Mouse (Mus musculus) hindbrain, embryonic 12.5 days (tissue): ENCODE results near the gene Ebpl. TPM values are rescaled to one million over a fixed set of nuclear protein-coding genes. Genes with fewer than 3 reads are reported as not detected.

ENCODE experiments used
- ATAC-seq: fragments of 200-750 bp; cut with Nextera tagmentation; 2 replicates; pipeline ENCODE4 v1.8.0; 2017; ENCODE audit warnings: moderate TSS enrichment; ENCODE audit not compliant: low FRiP score
- H3K27ac ChIP-seq: fragments of 300-500 bp; sonication (generic); 2 replicates; pipeline ENCODE4 v1.5.1; 2016; ENCODE audit warnings: mild to moderate bottlenecking
- H3K27me3 ChIP-seq: fragments of 300-500 bp; sonication (generic); 2 replicates; pipeline ENCODE4 v1.6.1; 2016; ENCODE audit warnings: mild to moderate bottlenecking
- H3K36me3 ChIP-seq: fragments of 300-500 bp; sonication (generic); 2 replicates; pipeline ENCODE4 v1.6.1; 2016; ENCODE audit warnings: mild to moderate bottlenecking
- H3K4me1 ChIP-seq: fragments of 300-500 bp; sonication (generic); 2 replicates; pipeline ENCODE4 v1.6.1; 2016
- H3K4me2 ChIP-seq: fragments of 300-500 bp; sonication (generic); replicated peaks from 2 replicates; pipeline ENCODE4 v1.6.1; 2016; ENCODE audit warnings: mild to moderate bottlenecking
- H3K4me3 ChIP-seq: fragments of 300-500 bp; sonication (generic); 2 replicates; pipeline ENCODE4 v1.5.1; 2016; ENCODE audit warnings: mild to moderate bottlenecking
- H3K9ac ChIP-seq: fragments of 300-500 bp; sonication (generic); 2 replicates; pipeline ENCODE4 v1.6.1; 2016; ENCODE audit warnings: mild to moderate bottlenecking, moderate library complexity
- H3K9me3 ChIP-seq: fragments of 300-500 bp; sonication (generic); replicated peaks from 2 replicates; pipeline ENCODE4 v1.6.1; 2016; ENCODE audit warnings: mild to moderate bottlenecking
- WGBS: fragments of 180-500 bp; shearing (Covaris S2); methylation state at CpG from one replicate; pipeline ENCODE4 v1.1.7; 2016; 5-methylcytosine and 5-hydroxymethylcytosine counted together
- polyA plus RNA-seq: library from polyadenylated mRNA; unstranded; fragments of >200 nt; fragmentation: Nextera tagmentation; extraction: Ambion mirVana; gene quantifications from 2 replicates; pipeline ENCODE4 v1.2.1, GENCODE M21; 2016

Ebpl gene
- polyA plus RNA-seq, 1 experiment from 2014 or later, result 10.8 TPM

DNA sequence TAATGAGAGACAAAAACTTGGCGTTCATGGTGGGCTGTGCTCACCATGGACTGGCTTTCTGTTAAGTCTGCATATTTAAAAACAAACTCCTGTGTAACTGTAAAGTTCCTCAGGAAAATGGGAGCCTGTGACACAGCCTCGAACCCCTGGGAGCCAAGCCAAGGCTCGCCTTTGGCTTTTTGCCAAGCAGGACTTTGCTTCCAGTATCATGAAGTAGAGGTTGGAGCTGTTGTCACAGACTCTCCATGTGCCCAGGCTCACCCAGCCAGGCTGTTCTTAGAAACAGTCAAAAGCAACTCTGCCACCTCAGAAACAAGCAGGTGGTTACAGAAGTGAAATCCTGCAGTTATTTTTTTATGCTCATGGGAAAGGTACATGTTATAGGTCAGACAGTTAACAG lies 69.6 kb downstream of the Ebpl start:
- no peaks in the 10 kb centered on the region for H3K4me1 ChIP-seq
- no peak overlapping the region for H3K9ac ChIP-seq
- no peak overlapping the region for H3K4me2 ChIP-seq
- H3K4me3 ChIP-seq, result no peak overlapping the region
- H3K27me3 ChIP-seq, result no peaks in the 10 kb centered on the region
- no peaks in the 10 kb centered on the region for H3K9me3 ChIP-seq
- no peak for ATAC-seq
- 76% methylated on average over 3 of the region's 3 CpGs for WGBS
- no peak overlapping the region for H3K27ac ChIP-seq
- H3K36me3 ChIP-seq, result no peaks in the 10 kb centered on the region

DNA sequence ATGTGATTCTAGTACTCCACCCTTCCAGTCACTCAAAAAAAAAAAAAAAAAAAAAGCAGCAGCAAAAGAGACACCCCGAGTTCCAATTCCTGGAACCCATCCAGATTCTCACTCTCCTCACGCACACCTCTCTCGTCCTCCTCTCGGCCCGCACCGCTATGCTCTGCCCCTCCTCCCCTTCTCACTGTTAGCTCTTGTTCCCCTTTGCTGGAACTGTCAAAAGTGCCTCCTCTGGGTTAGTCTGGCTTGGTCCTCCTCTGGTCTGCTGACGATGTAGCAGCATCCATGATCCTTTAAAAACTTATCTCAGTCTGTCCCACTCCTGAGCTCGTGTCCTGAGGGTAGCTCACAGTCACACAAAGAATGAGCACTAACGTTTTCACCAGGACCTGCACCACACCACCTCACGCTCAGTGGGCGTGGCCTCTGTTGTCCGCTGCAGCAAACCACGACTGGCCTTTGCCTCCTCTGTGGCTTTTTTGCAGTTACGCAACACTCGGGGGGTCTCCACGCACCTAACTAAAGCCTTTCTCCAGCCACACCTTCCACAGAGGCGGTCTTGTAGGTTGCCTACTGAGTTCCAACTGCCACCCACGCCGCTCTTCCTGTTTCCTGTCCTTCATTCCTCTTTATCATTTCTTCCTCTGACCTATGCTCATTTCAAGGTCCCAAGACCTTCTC lies 71.5 kb downstream of the Ebpl start:
- H3K27ac ChIP-seq, result no peak overlapping the region
- H3K36me3 ChIP-seq, result no peaks in the 10 kb centered on the region
- no peak overlapping the region for H3K4me3 ChIP-seq
- ATAC-seq, result no peak
- H3K4me1 ChIP-seq, result no peaks in the 10 kb centered on the region
- no peaks in the 10 kb centered on the region for H3K9me3 ChIP-seq
- 72% methylated on average over 19 of the region's 19 CpGs for WGBS
- H3K4me2 ChIP-seq, result no peak overlapping the region
- H3K27me3 ChIP-seq, result no peaks in the 10 kb centered on the region
- no peak overlapping the region for H3K9ac ChIP-seq

Other genes with a start within 250 kb of the Ebpl start
- 7.1 and 8.3 TPM in 2 replicates for gene Sacs, start 222.0 kb downstream of the Ebpl start, polyA plus RNA-seq
- gene Sgcg, start 101.9 kb downstream of the Ebpl start, polyA plus RNA-seq, result 0.15 and 1.3 TPM in 2 replicates
- 0.52 and 0.77 TPM in 2 replicates for gene Arl11, start 50.7 kb downstream of the Ebpl start, polyA plus RNA-seq
- 80.7 and 87.1 TPM in 2 replicates for gene Kpna3, start 79.4 kb upstream of the Ebpl start, polyA plus RNA-seq
- gene Spryd7, start 196.4 kb upstream of the Ebpl start, polyA plus RNA-seq, result 20.4 and 20.8 TPM in 2 replicates
- gene Trim13, start 237.8 kb upstream of the Ebpl start, polyA plus RNA-seq, result 40.5 and 49.5 TPM in 2 replicates
- gene Kcnrg, start 247.0 kb upstream of the Ebpl start, polyA plus RNA-seq, result 1.8 and 2.9 TPM in 2 replicates